Mouse (Mus musculus): ENCODE data around the gene Ccl17.

The Ccl17 gene

DNA sequence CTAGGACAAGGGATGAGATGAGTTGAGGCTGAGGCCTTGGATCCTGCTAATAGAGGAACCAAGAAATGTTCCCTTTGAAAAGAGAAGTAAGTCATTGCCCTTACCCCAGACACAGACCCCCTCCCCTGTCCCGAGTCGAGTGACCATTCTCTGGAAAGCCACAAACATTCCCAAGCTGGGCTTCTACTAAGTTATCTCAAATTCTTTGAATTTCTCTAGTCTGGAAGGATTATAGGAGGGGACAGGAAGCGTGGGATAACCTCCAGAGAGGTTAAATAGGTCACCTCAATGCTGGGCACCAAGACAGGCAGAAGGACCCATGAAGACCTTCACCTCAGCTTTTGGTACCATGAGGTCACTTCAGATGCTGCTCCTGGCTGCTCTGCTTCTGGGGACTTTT, at the start of gene Ccl17:
TSS of gene Ccl17 (plus strand) at position 301 of the 400 bp plus-strand sequence.
- in situ Hi-C loops (cut with MboI; ENCODE audit: low sequenced_read_pairs): no loop called here

DNA sequence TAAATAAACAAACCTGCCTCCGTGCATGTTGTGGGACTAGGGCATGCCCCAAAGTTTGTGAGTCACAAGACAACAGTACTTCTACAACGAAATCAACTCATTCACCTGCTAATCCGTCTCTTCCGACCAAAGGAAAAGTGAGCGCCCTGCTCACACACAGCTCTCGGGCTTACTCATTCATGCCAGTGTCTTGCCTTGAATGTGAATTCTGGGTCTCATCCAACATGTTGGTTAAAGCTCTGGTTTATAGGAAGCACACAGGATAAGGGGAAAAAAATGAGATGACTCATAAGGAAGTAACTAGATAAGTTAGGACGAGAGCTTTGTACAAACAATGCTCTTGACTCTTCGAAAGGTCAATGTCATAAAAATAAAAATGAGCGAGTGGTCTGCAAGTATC, 43.2 kb upstream of the Ccl17 start:
- in situ Hi-C loops (cut with MboI; ENCODE audit: low sequenced_read_pairs): no loop called here

DNA sequence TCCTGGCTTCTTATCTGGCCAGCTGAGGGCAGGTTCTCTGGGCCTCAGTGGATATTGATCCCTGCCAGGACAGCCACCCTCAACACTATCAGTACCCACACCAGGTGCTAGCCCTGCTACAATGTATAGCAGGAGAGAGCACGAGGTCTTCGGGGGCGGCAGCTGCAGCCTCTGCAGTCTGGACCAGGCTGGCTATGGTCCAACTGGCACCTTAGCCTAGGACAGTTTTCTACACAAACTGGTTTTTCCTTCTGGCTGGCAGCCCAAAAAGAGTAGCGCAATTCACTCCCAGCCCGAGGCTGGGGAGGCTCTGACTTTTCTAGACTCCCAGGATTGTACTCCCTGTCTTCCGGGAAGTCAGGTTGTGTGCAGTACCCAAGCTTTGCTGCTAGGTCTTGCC, 39.3 kb upstream of the Ccl17 start:
- in situ Hi-C loops (cut with MboI; ENCODE audit: low sequenced_read_pairs): no loop called here

DNA sequence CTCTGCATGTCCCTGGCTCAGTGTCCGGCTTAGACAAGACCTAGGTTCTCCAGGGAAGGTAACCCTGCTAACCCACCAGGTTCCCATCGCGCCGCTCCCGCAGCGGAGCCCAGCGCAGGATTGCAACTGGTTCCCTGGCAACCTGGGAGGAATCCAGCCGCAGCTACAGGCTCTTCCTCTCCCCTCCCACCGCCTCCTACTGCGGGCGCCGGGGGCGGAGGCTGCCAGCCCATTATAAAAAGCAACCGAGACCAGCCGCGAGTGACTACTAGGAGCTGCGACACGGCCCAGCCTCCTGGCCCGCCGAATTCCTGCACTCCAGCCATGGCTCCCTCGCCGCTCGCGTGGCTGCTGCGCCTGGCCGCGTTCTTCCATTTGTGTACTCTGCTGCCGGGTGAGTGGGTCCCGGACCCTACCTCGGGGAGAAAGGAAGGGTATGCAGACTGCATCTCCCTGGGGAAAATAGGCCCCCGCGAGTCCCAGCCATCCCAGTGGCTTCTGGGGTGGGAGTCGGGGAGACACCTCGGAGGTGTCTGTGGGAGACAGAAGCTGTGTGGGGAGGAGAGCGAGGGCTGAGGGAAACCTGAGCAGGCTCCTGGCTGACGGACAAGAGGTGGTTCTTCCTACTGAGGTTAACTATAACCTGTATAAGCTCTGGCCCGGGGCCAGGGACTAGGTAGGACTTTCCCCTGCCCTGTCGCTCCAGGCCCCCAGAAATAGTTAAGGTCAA, 38.1 kb upstream of the Ccl17 start, which contains the start of gene Cx3cl1:
TSS of gene Cx3cl1 (plus strand) at position 69 of the 730 bp plus-strand sequence.
- in situ Hi-C loops (cut with MboI; ENCODE audit: low sequenced_read_pairs): no loop called here

DNA sequence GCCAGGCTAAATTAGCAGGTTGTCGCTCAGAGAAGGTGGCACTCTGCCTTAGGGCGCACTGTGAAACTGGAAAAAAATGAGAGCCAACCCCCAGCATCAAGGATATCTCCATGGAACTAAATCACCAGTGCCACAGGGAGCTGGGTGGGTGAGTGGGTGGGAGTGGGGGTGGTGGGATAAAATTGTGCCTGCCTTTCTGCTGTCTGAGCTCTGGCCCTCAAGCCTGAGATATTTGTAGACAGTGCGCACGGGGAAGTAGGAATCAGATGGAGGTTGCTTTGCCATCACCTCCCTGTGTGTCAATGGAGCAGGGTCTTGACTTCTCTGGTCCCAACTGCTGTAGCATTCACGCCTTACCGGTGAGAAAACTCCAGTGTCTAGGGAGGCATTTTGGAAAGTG, 37.2 kb upstream of the Ccl17 start:
- in situ Hi-C loops (cut with MboI; ENCODE audit: low sequenced_read_pairs): no loop called here

DNA sequence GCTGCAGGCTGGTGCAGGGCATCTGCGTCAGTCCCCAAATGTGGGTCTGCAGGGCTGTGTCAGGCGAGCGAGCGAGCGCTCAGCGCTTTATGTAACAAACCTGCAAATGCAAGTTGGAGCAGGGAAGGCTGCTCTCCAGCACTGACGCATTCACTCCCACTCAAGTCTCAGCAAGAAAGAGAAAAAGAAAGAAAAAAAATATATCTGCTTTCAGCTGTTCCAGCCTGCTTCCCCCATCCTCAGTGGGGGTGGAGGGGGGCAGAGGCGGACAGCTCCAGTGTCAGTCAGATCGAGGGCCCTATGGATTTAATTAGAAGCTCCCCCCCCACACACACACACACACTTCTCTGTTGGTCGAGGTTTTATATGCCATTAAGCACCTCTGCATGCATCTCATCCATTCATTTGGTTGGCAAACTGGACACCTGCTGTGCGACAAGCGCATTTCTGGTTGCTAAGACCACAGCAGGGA, 36.5 kb upstream of the Ccl17 start:
- in situ Hi-C loops (cut with MboI; ENCODE audit: low sequenced_read_pairs): no loop called here

DNA sequence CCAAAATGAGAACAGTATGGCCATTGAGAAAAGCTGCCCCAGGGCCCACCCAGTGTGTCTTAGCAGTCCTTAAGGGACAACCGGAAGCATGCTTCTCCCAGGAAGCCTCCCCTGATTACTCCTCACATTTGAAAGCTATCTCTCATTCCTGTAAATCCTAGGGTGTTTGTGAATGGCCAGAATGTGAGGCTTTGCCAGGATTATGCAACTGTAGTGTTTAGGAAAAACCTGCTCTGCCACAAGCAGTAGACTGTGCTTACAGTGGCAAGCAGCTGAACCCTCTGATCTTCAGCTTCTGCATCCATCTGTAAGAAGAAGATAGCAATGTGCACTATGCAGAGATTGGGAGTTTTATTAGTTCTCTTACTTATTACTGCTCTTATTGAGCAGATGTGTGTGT, 35.7 kb upstream of the Ccl17 start:
- in situ Hi-C loops (cut with MboI; ENCODE audit: low sequenced_read_pairs): no loop called here

DNA sequence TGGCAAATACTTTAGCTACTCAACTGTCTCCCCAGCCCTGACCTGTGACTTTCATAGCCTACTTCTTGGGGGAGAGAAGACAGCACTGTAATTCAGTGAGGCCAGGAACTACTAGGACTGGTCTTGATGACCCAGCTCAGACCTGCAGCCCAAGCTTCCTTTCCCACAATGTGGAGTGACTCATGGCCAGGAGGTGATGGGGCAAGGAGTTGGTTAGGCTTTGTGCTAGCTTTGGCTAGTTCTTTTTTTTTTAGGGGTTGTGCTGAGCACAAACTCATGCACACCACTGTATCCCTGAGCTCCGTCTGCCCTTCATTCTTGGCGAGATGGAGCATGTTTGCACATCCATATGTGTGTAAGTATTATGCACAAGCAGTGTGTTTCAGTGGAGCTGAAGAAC, 33.9 kb upstream of the Ccl17 start:
- in situ Hi-C loops (cut with MboI; ENCODE audit: low sequenced_read_pairs): no loop called here

DNA sequence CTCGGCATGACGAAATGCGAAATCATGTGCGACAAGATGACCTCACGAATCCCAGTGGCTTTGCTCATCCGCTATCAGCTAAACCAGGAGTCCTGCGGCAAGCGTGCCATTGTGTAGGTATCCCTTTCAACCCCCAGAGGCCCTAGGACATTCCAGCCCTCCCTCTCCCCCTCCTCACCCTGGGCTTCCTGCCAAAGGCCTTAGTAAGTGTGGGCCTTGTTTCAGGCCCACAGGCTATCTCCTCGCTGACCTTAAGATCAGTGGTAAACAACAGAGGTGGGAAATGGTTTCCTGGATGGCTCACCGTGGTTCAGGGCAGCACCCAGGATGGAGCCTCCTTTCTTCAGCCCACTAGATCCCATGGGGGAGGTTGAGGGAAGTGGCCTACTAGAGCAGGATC, 32.2 kb upstream of the Ccl17 start:
- in situ Hi-C loops (cut with MboI; ENCODE audit: low sequenced_read_pairs): no loop called here

DNA sequence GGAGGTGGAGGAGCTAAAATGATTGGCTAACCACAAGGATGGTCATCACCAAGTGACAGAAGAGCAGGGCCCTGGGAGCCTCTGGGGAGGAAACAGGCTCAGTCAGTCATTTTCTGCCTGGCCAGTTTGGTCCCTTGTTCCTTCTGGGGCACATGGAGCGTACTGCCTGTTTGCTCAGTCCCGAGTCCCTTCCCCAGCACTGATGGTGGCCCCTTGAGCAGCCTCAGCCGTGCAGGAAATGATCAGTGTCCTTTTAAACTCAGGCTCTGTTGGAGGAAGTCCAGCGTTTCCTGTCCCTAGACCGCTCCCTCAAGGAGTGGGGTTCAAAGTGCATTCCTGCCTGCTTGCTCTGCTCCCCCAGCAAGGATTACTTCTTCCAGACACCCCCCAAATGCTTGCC, 31.8 kb upstream of the Ccl17 start:
- in situ Hi-C loops (cut with MboI; ENCODE audit: low sequenced_read_pairs): no loop called here

DNA sequence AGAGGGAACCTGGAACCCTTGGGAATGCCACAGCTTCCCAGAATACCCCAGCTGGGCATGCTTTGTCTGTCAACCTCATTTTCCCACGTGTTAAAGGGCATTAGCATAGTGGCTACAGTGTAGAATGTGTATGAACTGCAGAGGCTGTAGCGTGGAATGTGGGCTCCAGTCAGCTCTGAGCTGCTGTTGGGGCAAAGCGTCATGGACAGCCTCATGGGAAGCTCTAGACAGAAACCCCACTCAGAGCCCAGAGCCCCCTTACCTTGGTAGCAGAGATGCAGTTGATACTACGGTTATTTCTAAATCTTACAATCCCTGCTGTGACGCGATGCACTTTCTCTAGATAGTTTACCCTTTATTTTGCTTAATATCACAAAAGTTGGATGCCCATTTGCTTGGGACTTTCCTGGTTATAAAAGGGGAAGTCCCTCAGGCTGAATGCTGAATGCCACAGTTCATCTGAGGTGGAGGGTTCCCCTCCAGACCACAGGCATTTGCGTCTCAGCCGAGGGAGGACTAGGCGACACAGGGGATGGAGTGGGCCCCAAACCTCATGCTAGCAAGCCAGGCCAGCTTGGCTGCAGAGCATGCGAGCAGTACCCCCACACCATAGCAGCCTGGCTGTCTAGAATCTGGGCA, 31.2 kb upstream of the Ccl17 start:
- in situ Hi-C loops (cut with MboI; ENCODE audit: low sequenced_read_pairs): no loop called here

DNA sequence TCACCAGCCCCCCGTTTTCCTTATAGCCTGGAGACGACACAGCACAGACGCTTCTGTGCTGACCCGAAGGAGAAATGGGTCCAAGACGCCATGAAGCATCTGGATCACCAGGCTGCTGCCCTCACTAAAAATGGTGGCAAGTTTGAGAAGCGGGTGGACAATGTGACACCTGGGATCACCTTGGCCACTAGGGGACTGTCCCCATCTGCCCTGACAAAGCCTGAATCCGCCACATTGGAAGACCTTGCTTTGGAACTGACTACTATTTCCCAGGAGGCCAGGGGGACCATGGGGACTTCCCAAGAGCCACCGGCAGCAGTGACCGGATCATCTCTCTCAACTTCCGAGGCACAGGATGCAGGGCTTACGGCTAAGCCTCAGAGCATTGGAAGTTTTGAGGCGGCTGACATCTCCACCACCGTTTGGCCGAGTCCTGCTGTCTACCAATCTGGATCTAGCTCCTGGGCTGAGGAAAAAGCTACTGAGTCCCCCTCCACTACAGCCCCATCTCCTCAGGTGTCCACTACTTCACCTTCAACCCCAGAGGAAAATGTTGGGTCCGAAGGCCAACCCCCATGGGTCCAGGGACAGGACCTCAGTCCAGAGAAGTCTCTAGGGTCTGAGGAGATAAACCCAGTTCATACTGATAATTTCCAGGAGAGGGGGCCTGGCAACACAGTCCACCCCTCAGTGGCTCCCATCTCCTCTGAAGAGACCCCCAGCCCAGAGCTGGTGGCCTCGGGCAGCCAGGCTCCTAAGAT, 30.5 kb upstream of the Ccl17 start:
- in situ Hi-C loops (cut with MboI; ENCODE audit: low sequenced_read_pairs): no loop called here

DNA sequence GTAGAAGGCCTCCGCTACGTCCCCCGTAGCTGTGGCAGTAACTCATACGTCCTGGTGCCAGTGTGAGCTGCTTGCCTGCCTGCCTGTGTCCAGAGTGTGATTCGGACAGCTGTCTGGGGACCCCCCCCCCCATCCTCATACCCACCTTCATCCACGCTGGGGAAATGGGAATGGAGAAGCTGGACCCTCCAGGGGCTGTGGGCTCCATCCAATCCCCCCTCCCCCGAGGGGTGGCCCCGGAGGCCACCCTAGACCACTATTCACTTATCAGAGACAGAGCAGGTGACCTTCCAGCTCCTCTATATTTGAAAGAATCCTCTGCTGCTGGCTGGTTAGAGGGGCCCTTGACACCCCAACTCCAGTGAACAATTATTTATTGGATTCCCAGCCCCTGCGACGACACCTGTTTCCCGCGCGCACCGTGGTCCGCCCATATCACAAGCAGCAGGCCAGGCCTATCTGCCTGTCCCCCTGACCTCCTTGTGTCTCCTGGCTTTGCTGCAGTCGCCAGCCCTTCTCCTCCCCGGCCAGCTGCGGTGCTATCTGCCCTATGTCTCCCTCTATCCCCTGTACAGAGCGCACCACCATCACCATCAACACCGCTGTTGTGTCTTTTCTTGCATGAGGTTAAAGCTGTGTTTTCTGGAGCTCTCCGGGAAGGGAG, 29.6 kb upstream of the Ccl17 start:
- in situ Hi-C loops (cut with MboI; ENCODE audit: low sequenced_read_pairs): no loop called here

DNA sequence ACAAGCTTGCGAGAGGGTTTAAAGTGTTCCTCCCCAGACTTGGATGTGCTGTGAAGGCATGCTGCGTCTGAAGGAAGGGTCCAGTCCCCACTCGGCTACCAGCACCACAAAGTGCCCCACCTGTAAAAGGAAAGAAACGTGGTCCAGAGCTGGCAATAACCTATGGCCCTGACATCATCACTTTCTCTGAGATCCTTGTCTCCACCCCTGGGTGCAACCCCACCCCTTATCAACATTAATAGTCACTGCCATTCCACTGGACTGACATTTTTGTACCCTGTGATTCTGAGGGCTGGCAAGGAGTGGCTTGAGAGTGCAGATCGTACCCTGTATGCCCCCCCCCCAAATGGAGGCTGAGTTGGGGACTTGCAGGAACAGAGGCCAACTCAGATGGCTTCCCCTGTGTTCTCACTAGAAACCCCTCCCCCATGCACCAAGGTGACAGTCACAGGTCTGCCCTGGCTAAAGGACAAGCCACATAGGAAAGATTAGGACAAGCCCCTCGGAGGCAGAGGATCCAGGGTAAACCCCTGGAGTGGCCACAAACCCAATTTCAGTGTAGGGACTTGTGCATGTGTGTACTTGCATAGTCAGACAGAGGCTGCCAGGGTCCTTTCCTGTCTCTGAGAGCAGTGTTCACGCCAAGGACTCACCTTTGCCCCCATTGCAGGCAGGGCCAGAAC, 29.0 kb upstream of the Ccl17 start:
- in situ Hi-C loops (cut with MboI; ENCODE audit: low sequenced_read_pairs): no loop called here

DNA sequence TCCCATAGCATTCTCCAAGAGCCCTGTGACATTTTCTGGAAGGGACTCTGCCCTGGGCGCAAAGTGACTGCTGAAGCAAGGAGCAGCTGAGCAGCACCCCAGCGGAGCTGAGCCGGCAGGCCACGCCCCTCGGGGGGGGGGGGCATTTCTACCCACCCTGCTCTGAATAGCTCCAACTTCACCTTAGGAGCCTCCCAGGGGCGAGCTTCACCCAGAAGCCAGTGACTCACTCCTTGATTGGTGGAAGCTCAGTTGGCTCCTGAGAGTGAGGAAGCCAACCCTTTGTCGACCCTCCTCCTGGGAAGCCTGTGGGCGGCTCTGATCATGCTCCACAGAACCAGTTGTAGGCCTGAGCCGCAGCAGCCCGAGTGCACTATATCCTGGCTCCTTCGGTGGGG, 28.4 kb upstream of the Ccl17 start:
- in situ Hi-C loops (cut with MboI; ENCODE audit: low sequenced_read_pairs): no loop called here

DNA sequence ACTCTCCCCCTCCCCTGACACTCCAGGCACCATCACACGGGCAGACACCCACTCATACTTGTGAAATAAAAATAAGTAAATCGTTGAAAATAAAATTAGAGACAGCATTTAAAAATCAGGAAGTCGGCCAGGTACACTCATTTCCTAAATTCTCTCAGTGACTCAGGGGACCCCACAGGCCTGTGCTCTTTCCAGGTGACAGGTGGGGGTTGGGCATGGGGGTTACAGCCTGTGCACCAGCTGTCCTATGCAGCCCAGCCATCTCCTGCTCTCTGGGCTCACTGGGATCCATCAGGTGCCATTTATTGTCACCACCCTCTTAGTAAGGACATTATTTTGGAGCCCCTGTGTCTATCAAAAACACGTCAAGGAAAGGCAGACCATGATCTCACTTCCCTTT, 26.4 kb upstream of the Ccl17 start:
- in situ Hi-C loops (cut with MboI; ENCODE audit: low sequenced_read_pairs): no loop called here

DNA sequence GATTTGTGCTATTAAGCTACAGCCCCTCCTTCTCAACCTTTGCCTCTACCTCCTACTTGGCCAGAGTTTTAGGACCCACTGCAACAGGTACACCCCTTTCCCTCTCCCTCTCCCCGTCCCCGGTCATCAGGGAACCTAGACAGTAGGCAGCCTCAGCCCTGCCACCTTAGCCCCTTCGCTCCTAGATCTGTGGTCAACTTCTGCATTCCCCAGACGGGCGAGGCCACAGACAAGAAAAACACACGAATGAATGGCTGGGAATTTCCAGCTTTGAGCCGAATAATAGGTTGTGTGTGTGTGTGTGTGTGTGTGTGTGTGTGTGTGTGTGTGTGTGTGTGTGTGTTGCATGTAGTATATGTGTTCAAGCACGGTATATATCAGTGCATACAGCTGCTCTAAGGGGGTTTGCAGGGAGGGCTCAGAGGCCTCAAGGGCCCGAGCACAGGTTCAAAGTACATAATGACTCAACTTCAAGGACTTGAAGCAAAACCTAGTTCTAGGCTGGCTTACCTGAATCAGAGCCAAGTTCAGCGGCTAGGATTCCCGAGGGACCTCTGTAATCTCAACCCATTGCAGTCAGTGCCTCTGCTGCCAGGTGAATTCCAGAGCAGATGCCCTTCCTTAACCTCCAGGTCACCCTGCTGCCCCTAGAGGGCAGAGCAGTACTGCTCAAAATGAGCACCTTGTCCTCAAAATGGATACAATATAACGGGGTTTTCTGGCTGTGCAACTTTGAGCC, 24.8 kb upstream of the Ccl17 start:
- in situ Hi-C loops (cut with MboI; ENCODE audit: low sequenced_read_pairs): no loop called here

DNA sequence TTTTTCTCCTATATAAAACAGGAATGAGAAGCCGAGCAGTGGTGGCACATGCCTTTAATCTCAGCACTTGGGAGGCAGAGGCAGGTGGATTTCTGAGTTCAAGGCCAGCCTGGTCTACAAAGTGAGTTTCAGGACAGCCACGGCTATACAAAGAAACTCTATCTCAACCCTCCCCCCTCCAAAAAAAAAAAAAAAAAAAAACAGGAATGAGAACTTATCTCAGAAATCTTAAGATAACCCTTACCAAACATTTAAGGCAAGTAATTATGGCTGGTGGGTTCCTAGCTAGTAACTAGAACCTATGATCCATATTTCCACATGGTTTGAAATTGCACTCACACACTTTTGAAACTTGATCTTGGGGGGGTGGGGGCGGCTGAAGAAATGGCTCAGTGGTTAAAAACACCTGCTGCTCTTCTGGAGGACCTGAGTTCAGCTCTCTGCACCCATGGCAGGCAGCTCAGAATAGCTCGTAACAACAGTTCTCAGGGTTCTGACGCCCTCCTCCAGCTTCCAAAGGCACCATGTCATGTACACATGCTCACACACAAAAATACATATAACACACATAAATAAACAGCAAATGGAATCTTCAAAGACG, 24.2 kb upstream of the Ccl17 start:
- in situ Hi-C loops (cut with MboI; ENCODE audit: low sequenced_read_pairs): no loop called here

Measured in CH12F3 (cell line).